Mouse (Mus musculus) forebrain, embryonic 10.5 days (tissue): ENCODE data around the gene Mcmbp. TPM values are rescaled to one million over a fixed set of nuclear protein-coding genes. Genes with fewer than 3 reads are reported as not detected.

Experiments used
- DNase-seq: peaks from one replicate; pipeline ENCODE4 v3.0.0-alpha.2; 2017; ENCODE audit warnings: low spot score; ENCODE audit errors: extremely low spot score
- H3K27ac ChIP-seq: fragments of 300-500 bp; sonication (generic); 2 replicates; pipeline ENCODE4 v1.5.1; 2016; ENCODE audit warnings: mild to moderate bottlenecking
- H3K27me3 ChIP-seq: fragments of 300-500 bp; sonication (generic); 2 replicates; pipeline ENCODE4 v1.6.1; 2016; ENCODE audit warnings: mild to moderate bottlenecking; ENCODE audit not compliant: poor library complexity, severe bottlenecking
- H3K36me3 ChIP-seq: fragments of 300-500 bp; sonication (generic); replicated peaks from 2 replicates; pipeline ENCODE4 v1.6.1; 2016; ENCODE audit warnings: mild to moderate bottlenecking, moderate library complexity
- H3K4me1 ChIP-seq: fragments of 300-500 bp; sonication (generic); 2 replicates; pipeline ENCODE4 v1.6.1; 2016
- H3K4me3 ChIP-seq: fragments of 300-500 bp; sonication (generic); 2 replicates; pipeline ENCODE4 v1.5.1; 2016; ENCODE audit warnings: mild to moderate bottlenecking, moderate library complexity
- H3K9me3 ChIP-seq: fragments of 300-500 bp; sonication (generic); 2 replicates; pipeline ENCODE4 v1.6.1; 2016; ENCODE audit warnings: mild to moderate bottlenecking, moderate library complexity
- WGBS: fragments of 180-500 bp; shearing (Covaris S2); methylation state at CpG from one replicate; pipeline ENCODE4 v1.1.7; 2016; 5-methylcytosine and 5-hydroxymethylcytosine counted together
- polyA plus RNA-seq: library from polyadenylated mRNA; unstranded; fragments of >200 nt; fragmentation: Nextera tagmentation; extraction: Ambion mirVana; gene quantifications from 2 replicates; pipeline ENCODE4 v1.2.1, GENCODE M21; 2016

The Mcmbp gene
- polyA plus RNA-seq, 1 experiment from 2014 or later: 75.3 TPM

DNA sequence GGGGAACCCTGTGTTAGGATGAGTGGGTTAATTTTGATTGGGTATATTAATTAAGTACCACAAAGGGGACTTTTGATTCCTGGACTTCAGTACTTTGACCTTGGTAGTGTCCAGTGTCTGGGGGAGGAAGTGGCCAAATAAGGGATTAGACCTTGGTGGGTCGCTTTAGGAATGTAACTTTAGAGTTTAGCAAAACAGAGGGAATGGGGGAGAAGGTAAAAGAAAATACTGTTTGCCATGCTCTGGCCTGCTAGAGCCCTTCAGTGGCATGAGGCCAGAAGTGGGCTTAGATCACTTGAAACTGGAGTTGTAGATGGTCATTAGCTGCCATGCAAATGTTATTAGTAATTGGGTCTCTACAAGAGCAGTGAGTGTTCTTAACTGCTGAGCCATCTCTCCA, 83.3 kb downstream of the Mcmbp start:
- no peak for DNase-seq
- WGBS: 66% methylated on average over 1 of the region's 1 CpGs
- Histone ChIP-seq H3K4me3 (no peak overlapping the region), H3K4me1 (peaks cover 7% of the 10 kb centered on the region; the same call in 1 of the 2 replicates), H3K9me3 (no peaks in the 10 kb centered on the region), H3K36me3 (peaks cover 12% of the 10 kb centered on the region), H3K27me3 (no peaks in the 10 kb centered on the region), H3K27ac (no peak overlapping the region)

Other genes with a start within 250 kb of the Mcmbp start
- gene Bag3, start 216.9 kb downstream of the Mcmbp start, polyA plus RNA-seq: 6.2 and 8.1 TPM in 2 replicates
- 40.3 and 46.3 TPM in 2 replicates for gene Inpp5f, start 129.2 kb downstream of the Mcmbp start, polyA plus RNA-seq
- 40.4 and 40.7 TPM in 2 replicates for gene Sec23ip, start 4.4 kb upstream of the Mcmbp start, polyA plus RNA-seq